Mouse (Mus musculus) adrenal gland, adult 18-20 months (tissue): ENCODE results near the gene Gabarapl1. TPM values are rescaled to one million over a fixed set of nuclear protein-coding genes. Genes with fewer than 3 reads are reported as not detected.

Experiments
- total RNA-seq, 2 experiments: library from RNA; stranded (reverse); gene quantifications; 1 replicate in 1 of 2; 2 replicates in 1 of 2; pipeline ENCODE4 v1.2.3; 2021

Gabarapl1 gene
- total RNA-seq, 2 experiments from 2014 or later = 283 to 313 TPM

Other genes with a start within 250 kb of the Gabarapl1 start
- not detected for gene 4922502D21Rik, start 201.4 kb upstream of the Gabarapl1 start, total RNA-seq
- 1 to 10 TPM in 1 of 2 experiments, under 1 TPM in 1; 0.70 to 3.4 TPM for gene Clec12a, start 190.5 kb upstream of the Gabarapl1 start, total RNA-seq
- gene Clec12b, start 147.3 kb upstream of the Gabarapl1 start, total RNA-seq = under 1 TPM; 0.22 to 0.30 TPM
- gene Clec1b, start 135.9 kb upstream of the Gabarapl1 start, total RNA-seq = 1 to 10 TPM; 1.4 to 2.0 TPM
- gene Clec9a, start 124.3 kb upstream of the Gabarapl1 start, total RNA-seq = 1 to 10 TPM in 1 of 2 experiments, under 1 TPM in 1; 0.53 to 1.6 TPM
- 1 to 10 TPM; 4.0 to 4.5 TPM for gene Clec1a, start 81.2 kb upstream of the Gabarapl1 start, total RNA-seq
- gene Olr1, start 26.0 kb upstream of the Gabarapl1 start, total RNA-seq = under 1 TPM in 1 of 2 experiments, not detected in 1; 0.80 TPM
- gene Tmem52b, start 20.6 kb upstream of the Gabarapl1 start, total RNA-seq = not detected
- gene Klre1, start 44.7 kb downstream of the Gabarapl1 start, total RNA-seq = under 1 TPM in 1 of 2 experiments, not detected in 1; 0.22 TPM
- gene Klrd1, start 58.6 kb downstream of the Gabarapl1 start, total RNA-seq = under 1 TPM; 0.66 to 0.70 TPM
- under 1 TPM; 0.96 TPM for gene Klrk1, start 90.7 kb downstream of the Gabarapl1 start, total RNA-seq
- under 1 TPM in 1 of 2 experiments, not detected in 1; 0.63 TPM for gene Klrc3, start 110.2 kb downstream of the Gabarapl1 start, total RNA-seq
- gene Klrc2, start 127.5 kb downstream of the Gabarapl1 start, total RNA-seq = under 1 TPM; 0.17 to 0.42 TPM
- under 1 TPM; 0.33 to 0.77 TPM for gene Klrc1, start 145.8 kb downstream of the Gabarapl1 start, total RNA-seq
- not detected for gene Klri1, start 184.0 kb downstream of the Gabarapl1 start, total RNA-seq
- under 1 TPM in 1 of 2 experiments, not detected in 1; 0.10 TPM for gene Klri2, start 207.3 kb downstream of the Gabarapl1 start, total RNA-seq